Mouse (Mus musculus) liver, postnatal 0 days (tissue): ENCODE measurements at regions not wholly inside any gene's neighbourhood (a gene's known extent, or its start where the extent isn't known, plus 50 kb on each side); places are given as distances from the start of the nearest gene placed in this dataset.

Source experiments
- CTCF ChIP-seq: sonication (generic); IDR thresholded peaks from 2 replicates; pipeline ENCODE4 v1.5.1; 2016; ENCODE audit warnings: antibody characterized with exemption, low read depth
- EP300 ChIP-seq: IDR thresholded peaks from 2 replicates; pipeline ENCODE4 v1.6.1; 2016; ENCODE audit warnings: antibody characterized with exemption, low read depth, mild to moderate bottlenecking

GRCm38 (mm10) chr10:91804870-91805269 is 623.8 kb upstream of the Tmpo start:
- TF ChIP-seq EP300 (no peak), CTCF (no peak)
